Comparison of ENCODE assay signal across 21 mouse cellular contexts in the genomic region with DNA sequence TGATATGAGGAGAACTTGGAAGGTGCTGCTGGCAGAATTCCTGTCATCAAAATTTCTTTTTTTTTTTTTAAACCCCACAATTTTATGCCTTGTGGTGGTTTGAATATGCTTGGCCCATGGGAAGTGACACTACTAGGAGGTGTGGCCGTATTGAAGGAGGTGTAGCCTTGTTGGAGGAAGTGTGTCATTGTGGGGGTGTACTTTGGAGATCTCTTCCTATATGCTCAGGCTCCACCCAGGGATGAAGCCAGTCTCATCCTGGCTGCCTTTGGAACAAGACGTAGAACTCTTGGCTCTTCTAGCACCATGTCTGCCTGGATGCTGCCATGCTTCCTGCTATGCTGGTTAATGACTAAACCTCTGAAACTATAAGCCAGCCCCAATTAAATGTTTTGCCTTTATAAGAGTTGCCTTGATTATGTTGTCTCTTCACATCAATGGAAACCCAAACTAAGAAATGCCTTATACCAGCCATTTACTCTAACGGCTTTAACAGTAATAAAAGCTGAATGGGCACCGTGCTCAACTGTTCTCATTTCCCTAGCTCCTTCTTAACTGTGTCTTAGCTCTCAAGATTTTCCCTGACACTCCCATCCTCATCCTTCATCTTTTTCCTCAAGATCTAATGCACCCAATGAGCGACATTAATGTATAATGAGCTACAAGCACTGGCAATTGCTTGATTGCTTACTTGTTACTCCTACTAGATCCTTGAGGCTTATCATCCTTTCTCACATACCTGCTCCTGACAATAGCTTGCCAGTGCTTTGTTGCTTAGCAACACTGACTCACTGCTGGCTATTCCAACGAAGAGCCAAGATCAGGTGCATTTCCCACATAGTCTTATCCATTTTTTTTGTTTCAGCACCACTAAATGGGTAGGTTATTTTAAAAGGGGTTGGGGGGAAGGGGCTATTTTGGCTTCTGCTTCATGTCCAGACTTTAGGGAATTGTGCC.
DNase-seq lines count a peak whose midpoint lies in the region; ATAC-seq and TF ChIP-seq lines count a peak whose summit lies in the region.
"Had no signal": no experiment of that assay in that cellular context is flagged by ENCODE, and none has a peak within 500 bp of the region (broad histone marks: within the 10 kb centered on the region; RNA-seq: fewer than 3 reads in every experiment).

No protein-coding gene starts in this region.

- no peak overlapping the region for H3K9ac ChIP-seq in hindbrain, embryonic 13.5 days
- no peak overlapping the region for H3K9ac ChIP-seq in midbrain, postnatal 0 days (replicated peaks; ENCODE audit: low read length, poor library complexity, severe bottlenecking)
- H3K9ac ChIP-seq: embryonic facial prominence, embryonic 15.5 days; limb, embryonic 15.5 days; liver, embryonic 15.5 days; stomach, embryonic 15.5 days had no signal

- no peaks in the 10 kb centered on the region for H3K9me3 ChIP-seq in hindbrain, embryonic 13.5 days
- H3K9me3 ChIP-seq in hindbrain, embryonic 10.5 days = no peaks in the 10 kb centered on the region
- no peaks in the 10 kb centered on the region for H3K9me3 ChIP-seq in midbrain, postnatal 0 days (ENCODE audit: low read length)
- H3K9me3 ChIP-seq: embryonic facial prominence, embryonic 15.5 days; limb, embryonic 15.5 days; liver, embryonic 15.5 days; stomach, embryonic 15.5 days had no signal

- no peak overlapping the region for H3K4me3 ChIP-seq in hindbrain, embryonic 13.5 days
- H3K4me3 ChIP-seq in hindbrain, embryonic 10.5 days = no peak overlapping the region
- no peak overlapping the region for H3K4me3 ChIP-seq in midbrain, postnatal 0 days (ENCODE audit: low read depth, low read length)
- H3K4me3 ChIP-seq: embryonic facial prominence, embryonic 15.5 days; limb, embryonic 15.5 days; liver, embryonic 15.5 days; stomach, embryonic 15.5 days had no signal

- no peak overlapping the region for H3K27ac ChIP-seq in hindbrain, embryonic 13.5 days
- H3K27ac ChIP-seq in hindbrain, embryonic 10.5 days = no peak overlapping the region
- H3K27ac ChIP-seq in midbrain, postnatal 0 days (ENCODE audit: low read depth, low read length) = 0 out of 2 replicates have a peak overlapping the region, but pooled peaks have one; percentile 1
- H3K27ac ChIP-seq: embryonic facial prominence, embryonic 15.5 days; limb, embryonic 15.5 days; liver, embryonic 15.5 days; stomach, embryonic 15.5 days had no signal

- no peaks in the 10 kb centered on the region for H3K36me3 ChIP-seq in hindbrain, embryonic 13.5 days
- peaks cover 3% of the 10 kb centered on the region; the same call in 1 of the 2 replicates for H3K36me3 ChIP-seq in hindbrain, embryonic 10.5 days
- H3K36me3 ChIP-seq in midbrain, postnatal 0 days (ENCODE audit: insufficient read depth, low read length) = no peaks in the 10 kb centered on the region
- H3K36me3 ChIP-seq: embryonic facial prominence, embryonic 15.5 days; limb, embryonic 15.5 days; liver, embryonic 15.5 days; stomach, embryonic 15.5 days had no signal

- H3K4me1 ChIP-seq in hindbrain, embryonic 13.5 days (replicated peaks) = no peaks in the 10 kb centered on the region
- peaks cover 4% of the 10 kb centered on the region; the same call in 1 of the 2 replicates for H3K4me1 ChIP-seq in hindbrain, embryonic 10.5 days (replicated peaks)
- peaks cover 4% of the 10 kb centered on the region; the same call in 1 of the 2 replicates for H3K4me1 ChIP-seq in midbrain, postnatal 0 days (ENCODE audit: insufficient read depth, low read length)
- H3K4me1 ChIP-seq: embryonic facial prominence, embryonic 15.5 days; liver, embryonic 15.5 days; stomach, embryonic 15.5 days had no signal

- ATAC-seq in hindbrain, embryonic 13.5 days (ENCODE audit: low FRiP score) = peak; percentile 83
- ATAC-seq in midbrain, postnatal 0 days (ENCODE audit: low FRiP score) = peak; percentile 83
- ATAC-seq: Patski had no signal

- DNase-seq in hindbrain, embryonic 10.5 days (ENCODE audit: low spot score) = no peak
- DNase-seq in ES-CJ7 (ENCODE audit: low read depth, low spot score) (peak; percentile 80), ZHBTc4 (ENCODE audit: low read depth, low spot score) (peak; percentile 76)
- peak; percentile 75 for DNase-seq in midbrain, postnatal 0 days (ENCODE audit: low spot score)
- DNase-seq in natural killer cell, adult 2 months (ENCODE audit: low spot score in 2 of 2) = no peak
- DNase-seq in spleen, postnatal 36 days (ENCODE audit: low spot score in 2 of 2) = no peak
- DNase-seq: adrenal gland, postnatal 25 days; B cell, adult 2 months; cerebellum, adult 18-20 months; cerebellum, postnatal 25 days; kidney, adult 11 months; kidney, postnatal 14 days; right cerebral cortex, postnatal 25 days; thymus, adult 18-20 months; thymus, postnatal 4 days had no signal

- WGBS in hindbrain, embryonic 13.5 days = 74% methylated on average over 6 of the region's 6 CpGs
- 78% methylated on average over 6 of the region's 6 CpGs for WGBS in hindbrain, embryonic 10.5 days
- WGBS in midbrain, postnatal 0 days = 66% methylated on average over 6 of the region's 6 CpGs

- no peaks in the 10 kb centered on the region for H3K27me3 ChIP-seq in hindbrain, embryonic 13.5 days
- H3K27me3 ChIP-seq in hindbrain, embryonic 10.5 days (ENCODE audit: insufficient read depth, poor library complexity, severe bottlenecking) = no peaks in the 10 kb centered on the region
- H3K27me3 ChIP-seq in midbrain, postnatal 0 days (ENCODE audit: insufficient read depth, low read length) = no peaks in the 10 kb centered on the region
- H3K27me3 ChIP-seq: embryonic facial prominence, embryonic 15.5 days; limb, embryonic 15.5 days; liver, embryonic 15.5 days; Patski; stomach, embryonic 15.5 days had no signal

- no peak overlapping the region for H3K4me2 ChIP-seq in hindbrain, embryonic 13.5 days
- no peak overlapping the region for H3K4me2 ChIP-seq in midbrain, postnatal 0 days (ENCODE audit: low read depth, low read length, poor library complexity, severe bottlenecking)
- H3K4me2 ChIP-seq: embryonic facial prominence, embryonic 15.5 days; limb, embryonic 15.5 days; liver, embryonic 15.5 days; stomach, embryonic 15.5 days had no signal

- no peak for TF ChIP-seq CTCF in midbrain, postnatal 0 days (IDR thresholded peaks at IDR 0.05)

Comparison
In these comparisons a context has a peak if more than half of its experiments do, and no peak if none do; other contexts are left out.
1. DNase-seq: peak in ES-CJ7 (single experiment), ZHBTc4 (single experiment) and midbrain, postnatal 0 days (single experiment); none in hindbrain, embryonic 10.5 days (single experiment), natural killer cell, adult 2 months (0 of 2) and spleen, postnatal 36 days (0 of 2).